Mouse (Mus musculus): ENCODE measurements around the gene Nqo1.

Nqo1 gene

GRCm38 (mm10) chr8:107411391-107411790 lies 8.4 kb upstream of the Nqo1 start:
- intact Hi-C loops (cut with DNase I) = no loop called here

GRCm38 (mm10) chr8:107405935-107406334 lies 2.9 kb upstream of the Nqo1 start:
- intact Hi-C loops (cut with DNase I) = no loop called here

- intact Hi-C loops (cut with DNase I) = no loop called here
Measured at GRCm38 (mm10) chr8:107404057-107404456, 1.1 kb upstream of the Nqo1 start.

- intact Hi-C loops (cut with DNase I) = no loop called here
Measured at GRCm38 (mm10) chr8:107401866-107402265, 1.1 kb downstream of the Nqo1 start.

- intact Hi-C loops (cut with DNase I) = no loop called here
Measured at GRCm38 (mm10) chr8:107399495-107399894, 3.5 kb downstream of the Nqo1 start.

- intact Hi-C loops (cut with DNase I) = no loop called here
Measured at GRCm38 (mm10) chr8:107397665-107398064, 5.3 kb downstream of the Nqo1 start.

GRCm38 (mm10) chr8:107396106-107396670 lies 6.8 kb downstream of the Nqo1 start:
- intact Hi-C loops (cut with DNase I) = no loop called here

- intact Hi-C loops (cut with DNase I) = no loop called here
Measured at GRCm38 (mm10) chr8:107395397-107395796, 7.6 kb downstream of the Nqo1 start.

GRCm38 (mm10) chr8:107391136-107391516 lies 11.9 kb downstream of the Nqo1 start:
- intact Hi-C loops (cut with DNase I) = no loop called here

GRCm38 (mm10) chr8:107390476-107391135 lies 12.4 kb downstream of the Nqo1 start:
- intact Hi-C loops (cut with DNase I) = no loop called here

- intact Hi-C loops (cut with DNase I) = loop anchor here (2.0 kb wide), 1 partner anchor 35 kb away; the partner anchor contains the start of gene Nob1
Measured at GRCm38 (mm10) chr8:107389557-107389956, 13.4 kb downstream of the Nqo1 start.

GRCm38 (mm10) chr8:107387861-107388260 lies 15.1 kb downstream of the Nqo1 start:
- intact Hi-C loops (cut with DNase I) = loop anchor here (2.0 kb wide), 1 partner anchor 37 kb away; the partner anchor contains the start of gene Nob1

GRCm38 (mm10) chr8:107386642-107387041 lies 16.4 kb downstream of the Nqo1 start:
- intact Hi-C loops (cut with DNase I) = no loop called here

GRCm38 (mm10) chr8:107386171-107386570 lies 16.8 kb downstream of the Nqo1 start:
- intact Hi-C loops (cut with DNase I) = no loop called here

- intact Hi-C loops (cut with DNase I) = no loop called here
Measured at GRCm38 (mm10) chr8:107385063-107385462, 17.9 kb downstream of the Nqo1 start.

- intact Hi-C loops (cut with DNase I) = no loop called here
Measured at GRCm38 (mm10) chr8:107384651-107385050, 18.4 kb downstream of the Nqo1 start.

- intact Hi-C loops (cut with DNase I) = no loop called here
Measured at GRCm38 (mm10) chr8:107382898-107383297, 20.1 kb downstream of the Nqo1 start.

- intact Hi-C loops (cut with DNase I) = no loop called here
Measured at GRCm38 (mm10) chr8:107381666-107382065, 21.3 kb downstream of the Nqo1 start.

GRCm38 (mm10) chr8:107380734-107381133 lies 22.3 kb downstream of the Nqo1 start:
- intact Hi-C loops (cut with DNase I) = no loop called here

GRCm38 (mm10) chr8:107377346-107377745 lies 25.7 kb downstream of the Nqo1 start:
- intact Hi-C loops (cut with DNase I) = no loop called here

GRCm38 (mm10) chr8:107370311-107370710 lies 32.7 kb downstream of the Nqo1 start:
- intact Hi-C loops (cut with DNase I) = no loop called here
